Comparison of ENCODE assay signal across 9 mouse cellular contexts in genomic region chr11:114251614-114252013, GRCm38 (mm10).
DNase-seq lines count a peak whose midpoint lies in the region; ATAC-seq and TF ChIP-seq lines count a peak whose summit lies in the region.
"Had no signal": no experiment of that assay in that cellular context is flagged by ENCODE, and none has a peak within 500 bp of the region (broad histone marks: within the 10 kb centered on the region; RNA-seq: fewer than 3 reads in every experiment).

No protein-coding gene starts in this region.

- no peaks in the 10 kb centered on the region for H3K36me3 ChIP-seq in neural tube, embryonic 13.5 days
- H3K36me3 ChIP-seq: embryonic facial prominence, embryonic 15.5 days had no signal

- no peak for ATAC-seq in neural tube, embryonic 13.5 days (ENCODE audit: low read depth)
- no peak for ATAC-seq in frontal cortex, adult (ENCODE audit: low TSS enrichment)

- 0 out of 2 replicates have a peak, but pooled peaks cover 9% of the 10 kb centered on the region for H3K27me3 ChIP-seq in neural tube, embryonic 13.5 days
- H3K27me3 ChIP-seq: embryonic facial prominence, embryonic 15.5 days had no signal

- no peak for TF ChIP-seq POLR2A in lung, adult 2 months (IDR thresholded peaks at IDR 0.05; ENCODE audit: borderline replicate concordance, extremely low read depth, low read depth, low read length)

- peak; percentile 39; the same call in 1 of the 2 replicates for TF ChIP-seq CTCF in lung, adult 2 months (IDR thresholded peaks at IDR 0.05; ENCODE audit: insufficient read depth, low read length)

- peak; percentile 16 for DNase-seq in embryo, embryonic 10 days (ENCODE audit: low spot score)
- DNase-seq in embryo, embryonic 9.5 days (ENCODE audit: extremely low spot score): no peak
- DNase-seq in lung, adult 2 months: no peak
- DNase-seq in lung, postnatal 25 days (ENCODE audit: low spot score): no peak
- peak; percentile 20 for DNase-seq in cerebellum, adult 8-10 months
- no peak for DNase-seq in spleen, postnatal 14 days (ENCODE audit: low spot score in 2 of 2)

- H3K4me3 ChIP-seq in lung, adult 2 months (replicated peaks; ENCODE audit: extremely low read depth, low read depth, low read length): no peak overlapping the region
- no peak overlapping the region for H3K4me3 ChIP-seq in neural tube, embryonic 13.5 days
- H3K4me3 ChIP-seq: embryonic facial prominence, embryonic 15.5 days had no signal

- H3K9ac ChIP-seq in neural tube, embryonic 13.5 days: no peak overlapping the region
- H3K9ac ChIP-seq: embryonic facial prominence, embryonic 15.5 days had no signal

- 76% methylated on average over 7 of the region's 7 CpGs for WGBS in lung, adult 2 months
- WGBS in neural tube, embryonic 13.5 days: 60% methylated on average over 7 of the region's 7 CpGs

- no peak overlapping the region for H3K4me2 ChIP-seq in neural tube, embryonic 13.5 days
- H3K4me2 ChIP-seq: embryonic facial prominence, embryonic 15.5 days had no signal

- no peaks in the 10 kb centered on the region for H3K9me3 ChIP-seq in neural tube, embryonic 13.5 days
- H3K9me3 ChIP-seq: embryonic facial prominence, embryonic 15.5 days had no signal

- H3K27ac ChIP-seq in neural tube, embryonic 13.5 days (replicated peaks): 0 out of 2 replicates have a peak overlapping the region, but pooled peaks have one; percentile 19
- H3K27ac ChIP-seq: embryonic facial prominence, embryonic 15.5 days had no signal

- H3K4me1 ChIP-seq in lung, adult 2 months (ENCODE audit: control insufficient read depth, insufficient read depth, low read length): no peaks in the 10 kb centered on the region
- no peaks in the 10 kb centered on the region; the same call in 1 of the 2 replicates for H3K4me1 ChIP-seq in neural tube, embryonic 13.5 days (replicated peaks)

Comparison
In these comparisons a context has a peak if more than half of its experiments do, and no peak if none do; other contexts are left out.
1. DNase-seq: peak in embryo, embryonic 10 days (single experiment) and cerebellum, adult 8-10 months (single experiment); none in embryo, embryonic 9.5 days (single experiment), lung, adult 2 months (single experiment), lung, postnatal 25 days (single experiment) and spleen, postnatal 14 days (0 of 2).